Mouse (Mus musculus) lung, postnatal 0 days (tissue): ENCODE measurements around the gene Dnmt3b. TPM values are rescaled to one million over a fixed set of nuclear protein-coding genes. Genes with fewer than 3 reads are reported as not detected.
A peak's percentile ranks its signal among the peaks of the same experiment; 100 is the strongest.
"Not testable (repeated sequence)": the region's sequence is repeated elsewhere in the genome, so short reads cannot be mapped to it uniquely, and the experiment has no call there.

Experiments used
- ATAC-seq: fragments of 200-750 bp; cut with Nextera tagmentation; 2 replicates; pipeline ENCODE4 v1.8.0; 2017; ENCODE audit warnings: moderate library complexity
- DNase-seq: peaks from one replicate; pipeline ENCODE4 v3.0.0-alpha.2; 2016; ENCODE audit warnings: low spot score
- H3K27ac ChIP-seq: fragments of 300-500 bp; sonication (generic); 2 replicates; pipeline ENCODE4 v1.5.1; 2014; ENCODE audit warnings: antibody characterized with exemption, mild to moderate bottlenecking, low read length, mixed read lengths
- H3K27me3 ChIP-seq: fragments of 300-500 bp; sonication (generic); replicated peaks from 2 replicates; pipeline ENCODE4 v1.6.1; 2014; ENCODE audit warnings: low read length, mixed read lengths; ENCODE audit not compliant: insufficient read depth
- H3K36me3 ChIP-seq: fragments of 300-500 bp; sonication (generic); 2 replicates; pipeline ENCODE4 v1.6.1; 2014; ENCODE audit warnings: low read length, mixed read lengths; ENCODE audit not compliant: insufficient read depth
- H3K4me1 ChIP-seq: fragments of 300-500 bp; sonication (generic); 2 replicates; pipeline ENCODE4 v1.6.1; 2014; ENCODE audit warnings: antibody characterized with exemption, low read depth, low read length, mixed read lengths; ENCODE audit not compliant: insufficient read depth
- H3K4me2 ChIP-seq: fragments of 300-500 bp; sonication (generic); replicated peaks from 2 replicates; pipeline ENCODE4 v1.6.1; 2014; ENCODE audit warnings: low read depth, mild to moderate bottlenecking, low read length, moderate library complexity, mixed read lengths
- H3K4me3 ChIP-seq: fragments of 300-500 bp; sonication (generic); 2 replicates; pipeline ENCODE4 v1.5.1; 2014; ENCODE audit warnings: low read depth, low read length
- H3K9ac ChIP-seq: fragments of 300-500 bp; sonication (generic); replicated peaks from 2 replicates; pipeline ENCODE4 v1.6.1; 2014; ENCODE audit warnings: low read depth, mild to moderate bottlenecking
- H3K9me3 ChIP-seq: fragments of 300-500 bp; sonication (generic); 2 replicates; pipeline ENCODE4 v1.6.1; 2016; ENCODE audit warnings: low read length, mixed read lengths
- CTCF ChIP-seq: IDR thresholded peaks from 2 replicates; pipeline ENCODE4 v1.5.1; 2016; ENCODE audit warnings: antibody characterized with exemption, mild to moderate bottlenecking
- EP300 ChIP-seq: IDR thresholded peaks from 2 replicates; pipeline ENCODE4 v1.6.1; 2016; ENCODE audit warnings: antibody characterized with exemption, mild to moderate bottlenecking, control low read depth
- WGBS: fragments of 180-500 bp; shearing (Covaris S2); extraction: QIAGEN DNeasy Blood & Tissue Kit; methylation state at CpG from one replicate; pipeline ENCODE4 v1.1.7; 2014; 5-methylcytosine and 5-hydroxymethylcytosine counted together
- polyA plus RNA-seq: library from polyadenylated mRNA; unstranded; fragments of >200 nt; fragmentation: Nextera tagmentation; extraction: Ambion mirVana; gene quantifications from 2 replicates; pipeline ENCODE4 v1.2.1, GENCODE M21; 2015

Gene Dnmt3b
- polyA plus RNA-seq, 1 experiment from 2014 or later, result 3.3 TPM

- Histone ChIP-seq H3K4me1 (no peaks in the 10 kb centered on the region), H3K9ac (no peak overlapping the region), H3K4me2 (no peak overlapping the region), H3K27me3 (no peaks in the 10 kb centered on the region), H3K27ac (no peak overlapping the region), H3K9me3 (no peaks in the 10 kb centered on the region), H3K36me3 (peaks cover 5% of the 10 kb centered on the region; the same call in 1 of the 2 replicates), H3K4me3 (no peak overlapping the region)
- peak; percentile 57 for ATAC-seq
- TF ChIP-seq EP300 (no peak), CTCF (peak; percentile 79)
- WGBS, result 64% methylated on average over 7 of the region's 7 CpGs
- DNase-seq, result peak; percentile 85
Observed at GRCm38 (mm10) chr2:153668754-153669376, 19.6 kb downstream of the Dnmt3b start.

- no peak overlapping the region for H3K4me3 ChIP-seq
- H3K27ac ChIP-seq, result no peak overlapping the region
- H3K9me3 ChIP-seq, result no peaks in the 10 kb centered on the region
- H3K4me1 ChIP-seq, result no peaks in the 10 kb centered on the region
- H3K36me3 ChIP-seq, result peaks cover 5% of the 10 kb centered on the region; the same call in 1 of the 2 replicates
- H3K4me2 ChIP-seq, result no peak overlapping the region
- H3K27me3 ChIP-seq, result no peaks in the 10 kb centered on the region
- no peak for TF ChIP-seq EP300
- no peak for TF ChIP-seq CTCF
- no peak overlapping the region for H3K9ac ChIP-seq
- 36% methylated on average over 5 of the region's 5 CpGs for WGBS
- no peak for ATAC-seq
- DNase-seq, result no peak
Observed at GRCm38 (mm10) chr2:153670111-153670510, 20.9 kb downstream of the Dnmt3b start.

DNA sequence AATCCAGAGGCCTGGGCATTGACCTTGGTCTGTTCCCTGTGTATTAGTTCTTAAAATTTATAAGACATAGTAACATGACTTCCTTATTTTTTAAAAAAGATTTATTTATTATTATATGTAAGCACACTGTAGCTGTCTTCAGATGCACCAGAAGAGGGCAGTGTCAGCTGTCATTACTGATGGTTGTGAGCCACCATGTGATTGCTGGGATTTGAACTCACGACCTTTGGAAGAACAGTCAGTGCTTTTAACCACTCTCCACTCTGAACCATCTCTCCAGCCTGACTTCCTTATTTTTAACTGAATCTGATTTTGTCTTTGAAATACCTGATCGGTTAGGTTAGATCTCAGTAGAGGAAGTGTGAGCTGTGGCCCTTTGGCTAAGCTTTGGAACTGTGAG, 23.4 kb downstream of the Dnmt3b start:
- 80% methylated on average over 2 of the region's 2 CpGs for WGBS
- no peak overlapping the region for H3K4me3 ChIP-seq
- H3K36me3 ChIP-seq, result 0 out of 2 replicates have a peak, but pooled peaks cover 5% of the 10 kb centered on the region
- H3K9ac ChIP-seq, result no peak overlapping the region
- ATAC-seq, result no peak
- TF ChIP-seq CTCF (peak; percentile 15; the same call in 1 of the 2 replicates), EP300 (no peak)
- no peak for DNase-seq
- no peaks in the 10 kb centered on the region for H3K27me3 ChIP-seq
- H3K4me1 ChIP-seq, result no peaks in the 10 kb centered on the region
- H3K4me2 ChIP-seq, result no peak overlapping the region
- no peak overlapping the region for H3K27ac ChIP-seq
- H3K9me3 ChIP-seq, result no peaks in the 10 kb centered on the region

GRCm38 (mm10) chr2:153675364-153675763, 26.1 kb downstream of the Dnmt3b start:
- H3K27me3 ChIP-seq, DNase-seq, H3K36me3 ChIP-seq, H3K27ac ChIP-seq, ATAC-seq, H3K4me1 ChIP-seq, H3K9ac ChIP-seq, H3K4me2 ChIP-seq, H3K9me3 ChIP-seq, H3K4me3 ChIP-seq: not testable (repeated sequence)
- WGBS, result 58% methylated on average over 1 of the region's 1 CpGs

DNA sequence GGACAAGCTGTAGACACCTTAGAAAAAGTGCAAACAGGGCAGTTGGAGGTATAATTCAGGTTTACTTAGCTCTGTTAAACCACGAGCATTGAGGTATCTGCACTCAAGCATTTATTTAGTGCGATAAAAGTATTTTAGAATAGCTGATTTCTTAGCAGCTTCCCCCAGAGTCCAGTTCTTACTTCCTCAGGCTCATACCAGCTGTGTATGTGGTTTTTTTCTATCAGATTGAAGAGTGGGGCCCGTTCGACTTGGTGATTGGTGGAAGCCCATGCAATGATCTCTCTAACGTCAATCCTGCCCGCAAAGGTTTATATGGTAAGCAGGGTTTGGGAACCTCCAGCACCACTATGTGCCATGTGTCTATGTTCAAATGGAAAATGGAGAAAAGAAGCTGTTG, 27.7 kb downstream of the Dnmt3b start:
- 90% methylated on average over 6 of the region's 6 CpGs for WGBS
- TF ChIP-seq CTCF (no peak), EP300 (no peak)
- ATAC-seq, result no peak

GRCm38 (mm10) chr2:153677550-153677949, 28.3 kb downstream of the Dnmt3b start:
- Histone ChIP-seq H3K9ac (no peak overlapping the region), H3K4me3 (no peak overlapping the region), H3K27ac (no peak overlapping the region), H3K27me3 (no peaks in the 10 kb centered on the region), H3K4me2 (no peak overlapping the region), H3K4me1 (no peaks in the 10 kb centered on the region), H3K9me3 (no peaks in the 10 kb centered on the region), H3K36me3 (no peaks in the 10 kb centered on the region)
- WGBS, result 70% methylated on average over 7 of the region's 7 CpGs
- TF ChIP-seq EP300, result no peak
- ATAC-seq (no peak), DNase-seq (no peak)

More for the DNA sequence above, 27.7 kb downstream of the Dnmt3b start:
- no peaks in the 10 kb centered on the region for H3K36me3 ChIP-seq
- no peaks in the 10 kb centered on the region for H3K4me1 ChIP-seq
- DNase-seq, result no peak
- no peaks in the 10 kb centered on the region for H3K27me3 ChIP-seq
- no peak overlapping the region for H3K4me3 ChIP-seq
- no peak overlapping the region for H3K9ac ChIP-seq
- no peak overlapping the region for H3K4me2 ChIP-seq
- no peak overlapping the region for H3K27ac ChIP-seq
- no peaks in the 10 kb centered on the region for H3K9me3 ChIP-seq

DNA sequence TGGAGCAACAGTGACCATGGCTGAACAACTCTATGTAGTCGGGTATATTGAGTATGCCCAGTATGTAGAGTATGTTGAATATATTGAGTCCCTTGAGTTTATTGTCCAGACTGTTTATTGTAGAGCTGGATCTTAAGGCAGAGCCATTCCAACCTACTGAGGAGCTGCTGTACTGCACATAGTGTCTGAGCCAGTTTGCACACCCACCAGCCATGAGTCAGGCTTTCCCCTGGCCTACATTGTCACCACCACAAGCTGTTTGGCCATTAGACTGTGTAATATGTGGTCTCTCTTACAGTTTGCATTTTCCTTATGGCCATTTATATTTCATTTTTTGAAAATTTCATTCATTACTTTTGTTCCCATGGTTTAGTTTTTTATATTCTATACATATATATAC, 30.7 kb downstream of the Dnmt3b start:
- H3K4me2 ChIP-seq, result no peak overlapping the region
- TF ChIP-seq EP300 (no peak), CTCF (no peak)
- no peaks in the 10 kb centered on the region for H3K27me3 ChIP-seq
- ATAC-seq (no peak), DNase-seq (no peak)
- 97% methylated on average over 1 of the region's 1 CpGs for WGBS
- no peak overlapping the region for H3K27ac ChIP-seq
- no peaks in the 10 kb centered on the region for H3K9me3 ChIP-seq
- H3K9ac ChIP-seq, result no peak overlapping the region
- no peak overlapping the region for H3K4me3 ChIP-seq
- H3K36me3 ChIP-seq, result no peaks in the 10 kb centered on the region
- no peaks in the 10 kb centered on the region for H3K4me1 ChIP-seq

- not testable (repeated sequence) for DNase-seq, H3K9ac ChIP-seq, ATAC-seq, H3K4me1 ChIP-seq, H3K4me2 ChIP-seq, H3K9me3 ChIP-seq, H3K27ac ChIP-seq, H3K27me3 ChIP-seq, H3K36me3 ChIP-seq, H3K4me3 ChIP-seq
- WGBS, result 64% methylated on average over 5 of the region's 7 CpGs
Observed at GRCm38 (mm10) chr2:153693413-153693812, 44.2 kb downstream of the Dnmt3b start.
